Mouse (Mus musculus): ENCODE measurements at regions not wholly inside any gene's neighbourhood (a gene's known extent, or its start where the extent isn't known, plus 50 kb on each side); places are given as distances from the start of the nearest gene placed in this dataset.

- WGBS, result 83% methylated on average over 8 of the region's 8 CpGs
- no peaks in the 10 kb centered on the region for H3K36me3 ChIP-seq (ENCODE audit: control insufficient read depth, insufficient read depth, low read length)
- no peak overlapping the region for H3K4me2 ChIP-seq (replicated peaks; ENCODE audit: low read depth, low read length)
- no peak overlapping the region for H3K27ac ChIP-seq (ENCODE audit: low read length)
- no peaks in the 10 kb centered on the region for H3K9me3 ChIP-seq (ENCODE audit: control insufficient read depth, low read depth, low read length)
- no peak for ATAC-seq (ENCODE audit: insufficient number of reproducible peaks, insufficient read depth, low FRiP score, low read depth)
- no peaks in the 10 kb centered on the region for H3K27me3 ChIP-seq (ENCODE audit: control insufficient read depth, insufficient read depth, low read length)
- H3K9ac ChIP-seq (replicated peaks; ENCODE audit: low read depth, low read length), result no peak overlapping the region
- no peak overlapping the region for H3K4me3 ChIP-seq (ENCODE audit: low read depth, low read length)
- H3K4me1 ChIP-seq (ENCODE audit: control insufficient read depth, insufficient read depth, low read length), result no peaks in the 10 kb centered on the region
These were observed 123.2 kb downstream of the Ifng start for GRCm38 (mm10) chr10:118564041-118564440.

GRCm38 (mm10) chr10:118564528-118565268 is 123.9 kb downstream of the Ifng start:
- 79% methylated on average over 16 of the region's 16 CpGs for WGBS
- no peak for ATAC-seq (ENCODE audit: insufficient number of reproducible peaks, insufficient read depth, low FRiP score, low read depth)

GRCm38 (mm10) chr10:118568617-118569016 is 127.8 kb downstream of the Ifng start:
- Histone ChIP-seq H3K9ac (replicated peaks; ENCODE audit: low read depth, low read length) (no peak overlapping the region), H3K4me3 (ENCODE audit: low read depth, low read length) (no peak overlapping the region), H3K27ac (ENCODE audit: low read length) (no peak overlapping the region), H3K27me3 (ENCODE audit: control insufficient read depth, insufficient read depth, low read length) (no peaks in the 10 kb centered on the region), H3K9me3 (ENCODE audit: control insufficient read depth, low read depth, low read length) (no peaks in the 10 kb centered on the region), H3K36me3 (ENCODE audit: control insufficient read depth, insufficient read depth, low read length) (no peaks in the 10 kb centered on the region), H3K4me2 (replicated peaks; ENCODE audit: low read depth, low read length) (no peak overlapping the region), H3K4me1 (ENCODE audit: control insufficient read depth, insufficient read depth, low read length) (no peaks in the 10 kb centered on the region)
- no peak for ATAC-seq (ENCODE audit: insufficient number of reproducible peaks, insufficient read depth, low FRiP score, low read depth)
- WGBS, result 81% methylated on average over 10 of the region's 10 CpGs

More at GRCm38 (mm10) chr10:118564528-118565268, 123.9 kb downstream of the Ifng start:
- Histone ChIP-seq H3K27me3 (ENCODE audit: control insufficient read depth, insufficient read depth, low read length) (no peaks in the 10 kb centered on the region), H3K9me3 (ENCODE audit: control insufficient read depth, low read depth, low read length) (no peaks in the 10 kb centered on the region), H3K4me2 (replicated peaks; ENCODE audit: low read depth, low read length) (no peak overlapping the region), H3K4me1 (ENCODE audit: control insufficient read depth, insufficient read depth, low read length) (no peaks in the 10 kb centered on the region), H3K36me3 (ENCODE audit: control insufficient read depth, insufficient read depth, low read length) (no peaks in the 10 kb centered on the region), H3K9ac (replicated peaks; ENCODE audit: low read depth, low read length) (no peak overlapping the region), H3K27ac (ENCODE audit: low read length) (no peak overlapping the region), H3K4me3 (ENCODE audit: low read depth, low read length) (no peak overlapping the region)

- H3K4me1 ChIP-seq (ENCODE audit: control insufficient read depth, insufficient read depth, low read length), result no peaks in the 10 kb centered on the region
- no peak overlapping the region for H3K4me2 ChIP-seq (replicated peaks; ENCODE audit: low read depth, low read length)
- no peak overlapping the region for H3K4me3 ChIP-seq (ENCODE audit: low read depth, low read length)
- ATAC-seq (ENCODE audit: insufficient number of reproducible peaks, insufficient read depth, low FRiP score, low read depth), result no peak
- H3K9me3 ChIP-seq (ENCODE audit: control insufficient read depth, low read depth, low read length), result no peaks in the 10 kb centered on the region
- H3K27me3 ChIP-seq (ENCODE audit: control insufficient read depth, insufficient read depth, low read length), result no peaks in the 10 kb centered on the region
- no peak overlapping the region for H3K27ac ChIP-seq (ENCODE audit: low read length)
- no peak overlapping the region for H3K9ac ChIP-seq (replicated peaks; ENCODE audit: low read depth, low read length)
- H3K36me3 ChIP-seq (ENCODE audit: control insufficient read depth, insufficient read depth, low read length), result no peaks in the 10 kb centered on the region
- 25% methylated on average over 8 of the region's 8 CpGs for WGBS
These were observed 128.6 kb downstream of the Ifng start for GRCm38 (mm10) chr10:118569424-118569823.

GRCm38 (mm10) chr10:118573247-118573646 is 132.4 kb downstream of the Ifng start:
- no peak overlapping the region for H3K4me3 ChIP-seq (ENCODE audit: low read depth, low read length)
- H3K36me3 ChIP-seq (ENCODE audit: control insufficient read depth, insufficient read depth, low read length), result no peaks in the 10 kb centered on the region
- H3K27me3 ChIP-seq (ENCODE audit: control insufficient read depth, insufficient read depth, low read length), result no peaks in the 10 kb centered on the region
- no peak for ATAC-seq (ENCODE audit: insufficient number of reproducible peaks, insufficient read depth, low FRiP score, low read depth)
- no peak overlapping the region for H3K4me2 ChIP-seq (replicated peaks; ENCODE audit: low read depth, low read length)
- H3K4me1 ChIP-seq (ENCODE audit: control insufficient read depth, insufficient read depth, low read length), result no peaks in the 10 kb centered on the region
- no peak overlapping the region for H3K9ac ChIP-seq (replicated peaks; ENCODE audit: low read depth, low read length)
- no peak overlapping the region for H3K27ac ChIP-seq (ENCODE audit: low read length)
- no peaks in the 10 kb centered on the region for H3K9me3 ChIP-seq (ENCODE audit: control insufficient read depth, low read depth, low read length)
- 85% methylated on average over 3 of the region's 3 CpGs for WGBS

GRCm38 (mm10) chr10:118575570-118575969 is 134.7 kb downstream of the Ifng start:
- no peak for ATAC-seq (ENCODE audit: insufficient number of reproducible peaks, insufficient read depth, low FRiP score, low read depth)
- 87% methylated on average over 7 of the region's 7 CpGs for WGBS
- Histone ChIP-seq H3K4me3 (ENCODE audit: low read depth, low read length) (no peak overlapping the region), H3K27me3 (ENCODE audit: control insufficient read depth, insufficient read depth, low read length) (no peaks in the 10 kb centered on the region), H3K27ac (ENCODE audit: low read length) (no peak overlapping the region), H3K36me3 (ENCODE audit: control insufficient read depth, insufficient read depth, low read length) (no peaks in the 10 kb centered on the region), H3K9me3 (ENCODE audit: control insufficient read depth, low read depth, low read length) (no peaks in the 10 kb centered on the region), H3K4me1 (ENCODE audit: control insufficient read depth, insufficient read depth, low read length) (no peaks in the 10 kb centered on the region), H3K9ac (replicated peaks; ENCODE audit: low read depth, low read length) (no peak overlapping the region), H3K4me2 (replicated peaks; ENCODE audit: low read depth, low read length) (no peak overlapping the region)

- no peak for ATAC-seq (ENCODE audit: insufficient number of reproducible peaks, insufficient read depth, low FRiP score, low read depth)
- no peaks in the 10 kb centered on the region for H3K36me3 ChIP-seq (ENCODE audit: control insufficient read depth, insufficient read depth, low read length)
- WGBS, result 32% methylated on average over 2 of the region's 2 CpGs
- H3K4me2 ChIP-seq (replicated peaks; ENCODE audit: low read depth, low read length), result no peak overlapping the region
- H3K4me1 ChIP-seq (ENCODE audit: control insufficient read depth, insufficient read depth, low read length), result no peaks in the 10 kb centered on the region
- H3K27me3 ChIP-seq (ENCODE audit: control insufficient read depth, insufficient read depth, low read length), result no peaks in the 10 kb centered on the region
- no peak overlapping the region for H3K9ac ChIP-seq (replicated peaks; ENCODE audit: low read depth, low read length)
- no peak overlapping the region for H3K4me3 ChIP-seq (ENCODE audit: low read depth, low read length)
- H3K9me3 ChIP-seq (ENCODE audit: control insufficient read depth, low read depth, low read length), result no peaks in the 10 kb centered on the region
- no peak overlapping the region for H3K27ac ChIP-seq (ENCODE audit: low read length)
These were observed 140.5 kb downstream of the Ifng start for GRCm38 (mm10) chr10:118581376-118581775.

- no peak overlapping the region for H3K4me3 ChIP-seq (ENCODE audit: low read depth, low read length)
- no peak overlapping the region for H3K9ac ChIP-seq (replicated peaks; ENCODE audit: low read depth, low read length)
- ATAC-seq (ENCODE audit: insufficient number of reproducible peaks, insufficient read depth, low FRiP score, low read depth), result no peak
- no peaks in the 10 kb centered on the region for H3K36me3 ChIP-seq (ENCODE audit: control insufficient read depth, insufficient read depth, low read length)
- H3K4me1 ChIP-seq (ENCODE audit: control insufficient read depth, insufficient read depth, low read length), result no peaks in the 10 kb centered on the region
- H3K4me2 ChIP-seq (replicated peaks; ENCODE audit: low read depth, low read length), result no peak overlapping the region
- H3K9me3 ChIP-seq (ENCODE audit: control insufficient read depth, low read depth, low read length), result no peaks in the 10 kb centered on the region
- 87% methylated on average over 4 of the region's 4 CpGs for WGBS
- no peaks in the 10 kb centered on the region for H3K27me3 ChIP-seq (ENCODE audit: control insufficient read depth, insufficient read depth, low read length)
- H3K27ac ChIP-seq (ENCODE audit: low read length), result no peak overlapping the region
These were observed 145.0 kb downstream of the Ifng start for GRCm38 (mm10) chr10:118585821-118586220.

DNA sequence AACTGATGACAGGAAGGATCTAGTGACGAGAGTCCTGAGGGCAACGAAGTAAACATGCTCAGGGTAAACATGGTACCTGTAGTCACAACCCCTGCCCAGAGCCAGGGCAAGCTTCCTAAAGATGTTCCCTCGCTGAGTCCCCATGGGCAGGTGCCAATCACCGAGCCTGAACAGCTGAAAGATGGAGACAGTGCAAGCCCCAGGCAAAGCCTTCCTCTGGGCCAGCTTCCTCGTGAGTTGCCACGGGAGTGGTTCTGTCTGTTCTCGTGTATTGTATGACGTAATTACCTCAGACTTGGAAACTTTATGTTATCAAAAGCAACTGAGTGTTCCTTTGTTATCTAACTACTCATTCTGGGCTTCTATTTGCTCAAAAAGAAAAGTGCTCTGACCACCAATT is 147.4 kb downstream of the Ifng start:
- Histone ChIP-seq H3K36me3 (ENCODE audit: control insufficient read depth, insufficient read depth, low read length) (no peaks in the 10 kb centered on the region), H3K9ac (replicated peaks; ENCODE audit: low read depth, low read length) (no peak overlapping the region), H3K27me3 (ENCODE audit: control insufficient read depth, insufficient read depth, low read length) (no peaks in the 10 kb centered on the region), H3K4me1 (ENCODE audit: control insufficient read depth, insufficient read depth, low read length) (no peaks in the 10 kb centered on the region), H3K4me3 (ENCODE audit: low read depth, low read length) (no peak overlapping the region), H3K9me3 (ENCODE audit: control insufficient read depth, low read depth, low read length) (no peaks in the 10 kb centered on the region), H3K27ac (ENCODE audit: low read length) (no peak overlapping the region), H3K4me2 (replicated peaks; ENCODE audit: low read depth, low read length) (no peak overlapping the region)
- ATAC-seq (ENCODE audit: insufficient number of reproducible peaks, insufficient read depth, low FRiP score, low read depth), result no peak
- WGBS, result 50% methylated on average over 8 of the region's 8 CpGs
